Mouse (Mus musculus): ENCODE results near the gene Krtdap. TPM values are rescaled to one million over a fixed set of nuclear protein-coding genes. Genes with fewer than 3 reads are reported as not detected.

Gene Krtdap
- polyA plus RNA-seq, 1 experiment from 2014 or later: not detected

- Histone ChIP-seq H3K9me3 (ENCODE audit: control insufficient read depth, low read length) (peaks cover 8% of the 10 kb centered on the region), H3K36me3 (ENCODE audit: control insufficient read depth, insufficient read depth, low read length) (no peaks in the 10 kb centered on the region), H3K27ac (ENCODE audit: low read depth, low read length) (no peak overlapping the region), H3K27me3 (replicated peaks; ENCODE audit: control insufficient read depth, insufficient read depth, low read length) (no peaks in the 10 kb centered on the region), H3K4me2 (no peak overlapping the region), H3K4me1 (replicated peaks; ENCODE audit: control insufficient read depth, insufficient read depth, low read length) (no peaks in the 10 kb centered on the region), H3K4me3 (ENCODE audit: low read depth, low read length) (no peak overlapping the region), H3K9ac (ENCODE audit: low read depth, low read length) (no peak overlapping the region)
- no peak for ATAC-seq (replicated peaks; ENCODE audit: low FRiP score)
- no peak for DNase-seq (ENCODE audit: low spot score)
- WGBS: 90% methylated on average over 3 of the region's 3 CpGs
Observed at GRCm38 (mm10) chr7:30803256-30803655, 15.6 kb downstream of the Krtdap start.

DNA sequence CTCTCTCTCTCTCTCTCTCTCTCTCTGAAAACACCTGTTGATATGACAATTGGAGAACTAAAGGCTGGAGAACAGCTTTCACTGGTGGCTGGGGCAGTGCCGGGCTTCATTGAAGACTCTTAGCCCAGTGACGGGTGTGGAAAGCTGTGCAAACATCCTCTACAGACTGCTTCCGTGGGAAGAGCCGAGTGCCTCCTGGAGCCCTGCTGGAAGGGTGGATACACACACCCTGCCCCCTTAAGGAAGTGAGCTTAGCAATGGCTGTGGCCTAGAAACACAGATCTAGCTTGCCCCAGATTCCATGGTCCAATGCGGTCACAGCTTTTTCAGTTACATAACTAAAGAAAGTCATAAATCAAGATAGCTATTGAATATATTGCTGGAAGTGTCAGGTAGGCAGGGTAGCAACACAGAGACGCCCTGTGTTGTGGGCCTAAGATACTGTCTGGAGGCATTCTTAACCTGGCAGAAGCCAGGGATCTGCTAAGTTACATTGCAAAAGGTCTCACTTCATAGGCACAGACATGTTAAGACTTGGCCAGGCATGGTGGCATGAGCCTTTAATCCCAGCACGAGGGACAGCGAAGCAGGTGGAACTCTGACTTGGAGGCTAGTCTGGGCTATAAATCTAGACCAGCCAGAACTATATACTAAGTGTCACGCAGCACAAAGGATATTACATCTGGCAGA, 16.5 kb downstream of the Krtdap start:
- H3K27ac ChIP-seq (ENCODE audit: low read depth, low read length): no peak overlapping the region
- H3K36me3 ChIP-seq (ENCODE audit: control insufficient read depth, insufficient read depth, low read length): no peaks in the 10 kb centered on the region
- DNase-seq (ENCODE audit: low spot score): no peak
- no peaks in the 10 kb centered on the region for H3K4me1 ChIP-seq (replicated peaks; ENCODE audit: control insufficient read depth, insufficient read depth, low read length)
- no peak overlapping the region for H3K4me2 ChIP-seq
- no peak for ATAC-seq (replicated peaks; ENCODE audit: low FRiP score)
- H3K9ac ChIP-seq (ENCODE audit: low read depth, low read length): no peak overlapping the region
- H3K4me3 ChIP-seq (ENCODE audit: low read depth, low read length): no peak overlapping the region
- no peaks in the 10 kb centered on the region for H3K27me3 ChIP-seq (replicated peaks; ENCODE audit: control insufficient read depth, insufficient read depth, low read length)
- H3K9me3 ChIP-seq (ENCODE audit: control insufficient read depth, low read length): peaks cover 8% of the 10 kb centered on the region
- WGBS: 80% methylated on average over 9 of the region's 9 CpGs

DNA sequence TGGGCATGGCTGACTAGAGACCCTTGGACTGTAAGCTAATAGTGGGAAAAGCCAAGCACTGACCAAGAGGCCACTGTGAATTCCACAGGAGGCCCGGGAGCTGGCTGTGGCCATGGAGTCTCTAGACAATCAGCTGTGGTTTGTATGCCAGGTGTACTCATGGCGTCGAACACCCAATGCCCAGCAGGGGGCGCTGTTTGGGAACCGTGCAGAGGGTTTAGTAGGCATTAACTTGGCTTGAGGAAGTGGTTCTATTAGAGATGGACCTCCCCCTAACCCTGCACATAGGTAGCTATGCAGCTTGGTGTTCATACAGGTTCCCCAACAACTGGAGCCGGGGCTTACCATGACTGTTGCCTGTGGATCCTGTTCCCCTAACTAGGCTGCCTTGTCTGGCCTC, 18.2 kb downstream of the Krtdap start:
- H3K27me3 ChIP-seq (replicated peaks; ENCODE audit: control insufficient read depth, insufficient read depth, low read length): no peaks in the 10 kb centered on the region
- H3K36me3 ChIP-seq (ENCODE audit: control insufficient read depth, insufficient read depth, low read length): no peaks in the 10 kb centered on the region
- no peaks in the 10 kb centered on the region for H3K9me3 ChIP-seq (ENCODE audit: control insufficient read depth, low read length)
- H3K4me1 ChIP-seq (replicated peaks; ENCODE audit: control insufficient read depth, insufficient read depth, low read length): no peaks in the 10 kb centered on the region
- no peak overlapping the region for H3K27ac ChIP-seq (ENCODE audit: low read depth, low read length)
- DNase-seq (ENCODE audit: low spot score) (no peak), ATAC-seq (replicated peaks; ENCODE audit: low FRiP score) (no peak)
- WGBS: 47% methylated on average over 6 of the region's 6 CpGs
- no peak overlapping the region for H3K9ac ChIP-seq (ENCODE audit: low read depth, low read length)
- H3K4me2 ChIP-seq: no peak overlapping the region
- H3K4me3 ChIP-seq (ENCODE audit: low read depth, low read length): no peak overlapping the region

- no peak overlapping the region for H3K27ac ChIP-seq (ENCODE audit: low read depth, low read length)
Observed at GRCm38 (mm10) chr7:30810319-30810718, 22.6 kb downstream of the Krtdap start.

GRCm38 (mm10) chr7:30811757-30812290, 24.1 kb downstream of the Krtdap start:
- H3K27ac ChIP-seq (ENCODE audit: low read depth, low read length): peak overlapping the region; percentile 68
- no peak overlapping the region for H3K9ac ChIP-seq (ENCODE audit: low read depth, low read length)
- ATAC-seq (replicated peaks; ENCODE audit: low FRiP score) (peak; percentile 58), DNase-seq (ENCODE audit: low spot score) (no peak)
- peaks cover 9% of the 10 kb centered on the region for H3K4me1 ChIP-seq (replicated peaks; ENCODE audit: control insufficient read depth, insufficient read depth, low read length)
- no peaks in the 10 kb centered on the region for H3K27me3 ChIP-seq (replicated peaks; ENCODE audit: control insufficient read depth, insufficient read depth, low read length)
- no peak overlapping the region for H3K4me3 ChIP-seq (ENCODE audit: low read depth, low read length)
- no peaks in the 10 kb centered on the region for H3K9me3 ChIP-seq (ENCODE audit: control insufficient read depth, low read length)
- WGBS: 24% methylated on average over 9 of the region's 9 CpGs
- peak overlapping the region; percentile 10 for H3K4me2 ChIP-seq
- no peaks in the 10 kb centered on the region for H3K36me3 ChIP-seq (ENCODE audit: control insufficient read depth, insufficient read depth, low read length)

More at GRCm38 (mm10) chr7:30810319-30810718, 22.6 kb downstream of the Krtdap start:
- no peaks in the 10 kb centered on the region for H3K27me3 ChIP-seq (replicated peaks; ENCODE audit: control insufficient read depth, insufficient read depth, low read length)
- DNase-seq (ENCODE audit: low spot score) (no peak), ATAC-seq (replicated peaks; ENCODE audit: low FRiP score) (no peak)
- no peaks in the 10 kb centered on the region for H3K9me3 ChIP-seq (ENCODE audit: control insufficient read depth, low read length)
- H3K4me2 ChIP-seq: no peak overlapping the region
- no peak overlapping the region for H3K9ac ChIP-seq (ENCODE audit: low read depth, low read length)
- 51% methylated on average over 6 of the region's 6 CpGs for WGBS
- no peaks in the 10 kb centered on the region for H3K36me3 ChIP-seq (ENCODE audit: control insufficient read depth, insufficient read depth, low read length)
- peaks cover 9% of the 10 kb centered on the region for H3K4me1 ChIP-seq (replicated peaks; ENCODE audit: control insufficient read depth, insufficient read depth, low read length)
- no peak overlapping the region for H3K4me3 ChIP-seq (ENCODE audit: low read depth, low read length)

DNA sequence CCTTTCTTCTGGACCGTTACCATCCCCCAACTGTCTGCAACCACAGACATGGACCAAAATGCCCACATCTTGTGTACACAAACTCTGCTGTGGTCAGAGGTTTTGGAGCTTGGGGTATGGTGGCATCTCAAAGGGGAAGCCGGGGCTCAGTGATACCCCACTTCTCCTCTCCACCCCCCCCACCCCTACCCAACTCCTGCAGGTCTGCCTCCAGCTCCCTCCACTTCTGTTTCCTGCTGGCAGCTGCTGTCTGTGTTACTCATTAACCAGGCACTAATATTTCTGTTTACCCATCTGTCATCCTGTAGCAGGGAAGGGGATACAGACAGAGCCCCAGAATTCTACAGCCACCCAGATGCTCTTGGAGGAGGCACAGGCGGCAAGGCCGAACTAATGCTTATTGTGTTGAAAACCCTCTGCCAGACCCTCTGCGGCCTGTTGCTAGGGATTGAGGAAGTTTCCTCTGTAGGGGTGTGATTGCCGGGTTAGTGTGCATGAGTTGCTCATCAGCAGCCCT, 24.7 kb downstream of the Krtdap start:
- H3K4me1 ChIP-seq (replicated peaks; ENCODE audit: control insufficient read depth, insufficient read depth, low read length): peaks cover 9% of the 10 kb centered on the region
- H3K4me2 ChIP-seq: peak overlapping the region; percentile 10; the same call in 1 of the 2 replicates
- ATAC-seq (replicated peaks; ENCODE audit: low FRiP score) (peak; percentile 63), DNase-seq (ENCODE audit: low spot score) (peak; percentile 54)
- H3K9me3 ChIP-seq (ENCODE audit: control insufficient read depth, low read length): no peaks in the 10 kb centered on the region
- no peaks in the 10 kb centered on the region for H3K36me3 ChIP-seq (ENCODE audit: control insufficient read depth, insufficient read depth, low read length)
- H3K9ac ChIP-seq (ENCODE audit: low read depth, low read length): no peak overlapping the region
- H3K27me3 ChIP-seq (replicated peaks; ENCODE audit: control insufficient read depth, insufficient read depth, low read length): no peaks in the 10 kb centered on the region
- H3K27ac ChIP-seq (ENCODE audit: low read depth, low read length): peak overlapping the region; percentile 68
- WGBS: 39% methylated on average over 6 of the region's 6 CpGs
- no peak overlapping the region for H3K4me3 ChIP-seq (ENCODE audit: low read depth, low read length)

GRCm38 (mm10) chr7:30820131-30820530, 32.4 kb downstream of the Krtdap start:
- no peak overlapping the region for H3K4me2 ChIP-seq
- H3K36me3 ChIP-seq (ENCODE audit: control insufficient read depth, insufficient read depth, low read length): no peaks in the 10 kb centered on the region
- H3K4me1 ChIP-seq (replicated peaks; ENCODE audit: control insufficient read depth, insufficient read depth, low read length): peaks cover 5% of the 10 kb centered on the region; the same call in 1 of the 2 replicates
- no peak overlapping the region for H3K27ac ChIP-seq (ENCODE audit: low read depth, low read length)
- DNase-seq (ENCODE audit: low spot score) (no peak), ATAC-seq (replicated peaks; ENCODE audit: low FRiP score) (0 out of 2 replicates have a peak, but pooled peaks have one; percentile 20)
- H3K9me3 ChIP-seq (ENCODE audit: control insufficient read depth, low read length): no peaks in the 10 kb centered on the region
- no peak overlapping the region for H3K4me3 ChIP-seq (ENCODE audit: low read depth, low read length)
- 54% methylated on average over 6 of the region's 6 CpGs for whole genome bisulfite sequencing
- no peaks in the 10 kb centered on the region; the same call in 1 of the 2 replicates for H3K27me3 ChIP-seq (replicated peaks; ENCODE audit: control insufficient read depth, insufficient read depth, low read length)
- no peak overlapping the region for H3K9ac ChIP-seq (ENCODE audit: low read depth, low read length)

DNA sequence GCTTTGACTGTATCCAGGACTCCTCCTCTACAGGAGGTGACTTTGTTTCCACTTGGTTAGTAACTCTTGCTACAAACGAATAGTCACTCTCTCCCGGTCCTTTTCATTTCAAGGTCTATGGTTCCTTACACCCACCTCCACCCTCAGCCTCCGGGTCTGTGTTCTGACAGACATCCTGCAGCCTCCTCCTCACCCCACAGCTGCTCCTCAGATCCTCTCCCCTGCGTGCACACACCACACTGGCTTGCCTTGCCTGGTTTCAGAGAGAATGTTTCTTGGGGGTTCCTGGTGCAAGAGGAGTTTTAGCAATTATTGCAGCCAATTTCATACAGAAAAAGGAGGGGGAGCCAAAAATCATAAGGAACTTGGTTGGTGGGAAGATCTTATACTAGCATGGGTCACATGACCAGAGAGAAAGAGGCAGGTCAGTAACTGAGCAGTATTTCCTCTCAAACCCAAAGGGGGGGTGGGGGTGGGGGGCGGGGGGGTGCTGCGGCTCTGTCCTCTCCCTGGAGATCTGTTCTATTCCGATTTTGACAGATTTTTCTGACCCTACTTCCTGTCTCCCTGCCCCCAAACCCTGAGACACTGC, 33.3 kb downstream of the Krtdap start:
- no peaks in the 10 kb centered on the region; the same call in 1 of the 2 replicates for H3K27me3 ChIP-seq (replicated peaks; ENCODE audit: control insufficient read depth, insufficient read depth, low read length)
- no peaks in the 10 kb centered on the region for H3K9me3 ChIP-seq (ENCODE audit: control insufficient read depth, low read length)
- no peak overlapping the region for H3K27ac ChIP-seq (ENCODE audit: low read depth, low read length)
- H3K4me3 ChIP-seq (ENCODE audit: low read depth, low read length): no peak overlapping the region
- 50% methylated on average over 7 of the region's 7 CpGs for WGBS
- no peak overlapping the region for H3K9ac ChIP-seq (ENCODE audit: low read depth, low read length)
- H3K36me3 ChIP-seq (ENCODE audit: control insufficient read depth, insufficient read depth, low read length): no peaks in the 10 kb centered on the region
- DNase-seq (ENCODE audit: low spot score): no peak
- ATAC-seq (replicated peaks; ENCODE audit: low FRiP score): no peak
- H3K4me2 ChIP-seq: no peak overlapping the region
- H3K4me1 ChIP-seq (replicated peaks; ENCODE audit: control insufficient read depth, insufficient read depth, low read length): peaks cover 5% of the 10 kb centered on the region; the same call in 1 of the 2 replicates
